Mouse (Mus musculus) thymus, adult 2 months (tissue): ENCODE data around the gene Ppp1r8. TPM values are rescaled to one million over a fixed set of nuclear protein-coding genes. Genes with fewer than 3 reads are reported as not detected.

Experiments used
- DNase-seq: peaks from one replicate; pipeline ENCODE4 v3.0.0; 2021
- H3K27ac ChIP-seq: fragments of 200-500 bp; 2 replicates; pipeline ENCODE4 v1.5.1; 2012; ENCODE audit warnings: low read length, control low read depth; ENCODE audit not compliant: control insufficient read depth, insufficient read depth
- H3K27me3 ChIP-seq: fragments of 200-500 bp; 2 replicates; pipeline ENCODE4 v1.6.1; 2012; ENCODE audit warnings: mild to moderate bottlenecking, low read length, moderate library complexity, mixed read lengths; ENCODE audit not compliant: control insufficient read depth, insufficient read depth
- H3K36me3 ChIP-seq: fragments of 200-500 bp; 2 replicates; pipeline ENCODE4 v1.6.1; 2012; ENCODE audit warnings: mild to moderate bottlenecking, low read length, moderate library complexity; ENCODE audit not compliant: control insufficient read depth, insufficient read depth
- H3K4me1 ChIP-seq: fragments of 200-500 bp; replicated peaks from 2 replicates; pipeline ENCODE4 v1.6.1; 2012; ENCODE audit warnings: low read length; ENCODE audit not compliant: control insufficient read depth, insufficient read depth
- H3K4me3 ChIP-seq: fragments of 200-500 bp; 2 replicates; pipeline ENCODE4 v1.5.1; 2012; ENCODE audit warnings: mild to moderate bottlenecking, low read length, control low read depth, moderate library complexity; ENCODE audit not compliant: control insufficient read depth, insufficient read depth
- CTCF ChIP-seq: fragments of 200-500 bp; IDR thresholded peaks from 2 replicates; pipeline ENCODE4 v1.5.1; 2012; ENCODE audit warnings: mild to moderate bottlenecking, control low read depth, low read length, moderate library complexity, borderline replicate concordance; ENCODE audit not compliant: control insufficient read depth, poor library complexity, insufficient read depth; ENCODE audit errors: extremely low read depth
- POLR2A ChIP-seq: fragments of 200-500 bp; IDR thresholded peaks from 2 replicates; pipeline ENCODE4 v1.6.1; 2012; ENCODE audit warnings: mild to moderate bottlenecking, low read length, control low read depth, moderate library complexity; ENCODE audit not compliant: control insufficient read depth, poor library complexity, insufficient read depth; ENCODE audit errors: extremely low read depth
- WGBS: fragments of 180-500 bp; shearing (Covaris S2); methylation state at CpG from one replicate; pipeline ENCODE4 v1.1.7; 2018; 5-methylcytosine and 5-hydroxymethylcytosine counted together
- polyA plus RNA-seq: library from polyadenylated mRNA; depleted of rRNA; stranded (reverse); fragments of >200 nt; gene quantifications from 2 replicates; pipeline ENCODE4 v1.2.3, GENCODE M21; 2012; rRNA removed

Gene Ppp1r8
- polyA plus RNA-seq: 65.9 and 74.4 TPM in 2 replicates

DNA sequence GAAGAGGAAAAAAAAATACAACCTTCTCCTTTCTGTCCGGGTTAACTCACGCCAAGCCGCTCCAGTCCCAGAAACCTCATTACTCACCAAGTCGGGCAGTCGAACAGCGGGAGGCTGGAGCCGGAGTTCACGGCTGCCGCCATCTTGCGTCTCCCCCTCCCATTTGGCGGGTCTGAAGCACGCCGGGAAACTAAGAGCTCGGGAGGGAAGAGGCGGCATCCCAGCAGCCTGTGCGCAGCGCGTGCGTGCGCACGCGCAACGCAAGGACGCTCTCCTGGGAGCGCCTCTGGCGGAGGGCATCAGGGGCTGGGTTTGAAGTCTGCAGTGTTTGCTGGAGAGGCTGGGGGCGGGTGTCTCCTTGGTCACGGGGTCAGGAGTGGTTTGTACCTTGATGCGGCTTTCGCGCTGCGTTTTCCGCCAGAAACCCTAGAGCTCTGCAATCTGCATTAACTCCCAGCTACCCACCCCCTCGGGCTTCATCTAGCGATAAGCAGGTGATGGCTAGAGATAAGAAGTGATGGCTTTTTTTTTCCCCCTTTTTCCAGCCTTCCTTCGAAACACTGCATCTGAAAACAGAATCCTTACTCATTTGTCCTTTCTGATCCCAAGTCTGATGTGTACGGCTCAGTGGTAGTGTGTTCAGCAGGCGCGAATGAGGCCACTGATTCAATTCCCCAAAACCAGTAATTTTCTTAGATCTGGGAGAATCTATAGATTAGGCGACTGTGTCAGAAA, at the start of gene Ppp1r8:
TSS of gene Ppp1r8 (minus strand) at position 200 of the 735 bp plus-strand sequence.
- Histone ChIP-seq H3K27me3 (no peaks in the 10 kb centered on the region), H3K4me1 (peaks cover 6% of the 10 kb centered on the region; the same call in 1 of the 2 replicates), H3K36me3 (peaks cover 22% of the 10 kb centered on the region), H3K4me3 (peak within 1 kb of the TSS; percentile 78), H3K27ac (no peak within 1 kb of the TSS)
- TF ChIP-seq CTCF: peak; percentile 82
- peak; percentile 98 for TF ChIP-seq POLR2A
- under 1% methylated on average over 40 of the region's 40 CpGs for WGBS
- DNase-seq: peak; percentile 90

- peak overlapping the region; percentile 80 for H3K4me3 ChIP-seq
- TF ChIP-seq POLR2A (no peak), CTCF (no peak)
- H3K27me3 ChIP-seq: no peaks in the 10 kb centered on the region
- 8% methylated on average over 9 of the region's 9 CpGs for WGBS
- peaks cover 8% of the 10 kb centered on the region for H3K4me1 ChIP-seq
- H3K36me3 ChIP-seq: no peaks in the 10 kb centered on the region
- no peak for DNase-seq
- no peak overlapping the region for H3K27ac ChIP-seq
Observed at GRCm38 (mm10) chr4:132884844-132885374, 41.9 kb upstream of the Ppp1r8 start.

DNA sequence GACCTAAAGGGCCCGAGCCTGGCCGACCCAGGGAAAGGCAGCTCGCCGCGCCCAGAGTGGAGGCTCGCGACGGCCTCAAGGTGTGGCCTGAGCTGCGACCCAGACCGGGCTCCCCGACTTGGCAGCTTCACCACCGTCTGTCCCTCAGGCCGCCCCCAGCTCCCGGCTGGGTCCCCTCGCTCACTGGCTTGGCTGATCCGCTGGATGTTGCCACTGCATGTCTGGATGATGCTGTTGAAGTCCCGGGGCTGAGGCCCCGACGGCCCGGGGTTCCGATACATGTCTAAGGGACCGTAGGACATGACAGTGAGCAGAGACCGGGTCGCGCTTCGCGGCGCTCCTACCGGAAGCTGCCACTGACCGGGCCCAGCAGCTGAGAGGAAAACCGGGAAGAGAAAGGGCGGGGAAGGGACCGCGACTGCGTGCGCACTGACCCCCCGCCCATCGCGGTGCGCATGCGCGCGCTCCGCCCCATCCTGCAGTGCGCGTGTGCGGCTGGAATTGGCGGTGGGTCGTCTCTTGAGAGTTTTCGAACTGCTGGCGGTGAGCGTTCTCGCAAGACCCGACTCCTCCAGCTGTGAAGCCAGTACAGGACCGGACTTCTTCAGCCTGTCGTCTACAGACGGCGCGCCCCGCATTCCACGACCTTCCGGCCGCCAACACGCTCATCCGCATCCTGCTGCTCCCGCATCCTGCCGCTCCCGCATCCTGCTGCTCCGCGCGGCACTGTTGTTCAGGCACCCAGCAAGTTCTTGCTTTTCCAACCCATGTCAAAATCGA, 41.3 kb upstream of the Ppp1r8 start, which contains the start of gene Stx12:
TSS of gene Stx12 (minus strand) at position 446 of the 780 bp plus-strand sequence.
- Histone ChIP-seq H3K4me3 (peak within 1 kb of the TSS; percentile 80), H3K27me3 (no peaks in the 10 kb centered on the region), H3K4me1 (peaks cover 8% of the 10 kb centered on the region), H3K27ac (no peak within 1 kb of the TSS), H3K36me3 (no peaks in the 10 kb centered on the region)
- under 1% methylated on average over 72 of the region's 72 CpGs for WGBS
- peak; percentile 82 for DNase-seq
- peak; percentile 37; the same call in 1 of the 2 replicates for TF ChIP-seq POLR2A
- no peak for TF ChIP-seq CTCF

DNA sequence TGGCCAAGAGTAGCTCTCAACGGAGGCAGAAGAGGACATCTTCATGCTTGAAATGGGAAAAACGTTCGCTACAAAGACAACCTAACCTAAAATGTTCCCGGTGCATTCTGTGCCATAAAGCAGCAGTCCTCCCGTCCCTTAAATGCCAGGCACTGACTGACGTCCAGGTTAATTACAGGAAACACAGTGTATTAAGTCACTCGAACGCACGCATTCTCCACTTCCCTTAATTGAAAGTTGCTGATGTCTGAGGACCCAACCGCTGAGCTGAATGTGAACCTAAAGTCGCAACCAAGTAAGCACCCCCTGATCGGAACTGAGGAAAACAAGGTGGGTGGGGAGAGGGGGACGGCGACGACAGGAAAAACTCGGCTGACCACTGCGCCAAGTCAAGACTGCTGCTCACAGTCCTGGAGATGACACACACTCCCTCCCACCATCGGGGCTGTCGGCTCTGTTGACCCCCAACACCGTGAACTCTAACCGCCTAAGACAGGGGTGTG, 40.6 kb upstream of the Ppp1r8 start:
- Histone ChIP-seq H3K4me1 (peaks cover 8% of the 10 kb centered on the region), H3K27ac (no peak overlapping the region), H3K36me3 (no peaks in the 10 kb centered on the region), H3K4me3 (peak overlapping the region; percentile 80), H3K27me3 (no peaks in the 10 kb centered on the region)
- 1% methylated on average over 21 of the region's 21 CpGs for WGBS
- TF ChIP-seq CTCF: no peak
- 0 out of 2 replicates have a peak, but pooled peaks have one; percentile 3 for TF ChIP-seq POLR2A
- DNase-seq: no peak

DNA sequence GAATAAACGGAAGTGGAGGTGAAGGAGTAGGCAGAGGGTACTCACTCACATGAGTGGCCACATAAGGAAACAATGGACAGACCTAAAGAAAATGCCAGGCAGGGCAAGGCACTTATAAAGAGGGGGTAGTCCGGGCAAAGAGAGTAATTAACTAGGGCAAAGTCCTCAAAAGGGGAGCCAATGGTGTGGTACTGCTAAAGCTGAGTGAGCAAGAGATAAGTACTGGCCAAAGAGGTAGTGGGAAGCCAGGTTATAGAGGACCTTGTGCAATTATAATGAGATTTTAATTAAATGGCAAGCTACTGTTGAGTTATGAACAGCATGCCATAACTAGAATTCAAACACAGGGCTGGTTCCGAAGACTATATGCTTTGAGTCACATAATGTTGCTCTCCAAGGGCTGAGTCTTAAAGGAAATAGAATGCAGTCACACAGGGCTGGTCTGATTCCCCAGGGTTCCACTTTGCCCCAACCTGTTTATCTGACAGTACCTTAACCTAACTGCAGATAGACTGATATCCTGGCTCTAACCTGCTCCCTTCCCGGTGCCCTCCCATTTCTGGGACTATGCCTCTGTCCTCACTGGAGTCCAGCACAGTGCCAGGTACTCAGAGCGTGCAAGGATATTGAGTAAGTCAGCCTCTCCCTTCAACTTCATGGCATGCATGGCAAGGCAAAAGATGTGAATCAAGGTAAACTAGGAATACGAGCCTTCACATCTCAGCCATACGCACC, 31.6 kb upstream of the Ppp1r8 start:
- no peak overlapping the region for H3K27ac ChIP-seq
- H3K27me3 ChIP-seq: no peaks in the 10 kb centered on the region
- H3K36me3 ChIP-seq: peaks cover 18% of the 10 kb centered on the region
- WGBS: 99% methylated on average over 7 of the region's 7 CpGs
- DNase-seq: no peak
- no peak overlapping the region for H3K4me3 ChIP-seq
- no peak for TF ChIP-seq CTCF
- no peak for TF ChIP-seq POLR2A
- no peaks in the 10 kb centered on the region for H3K4me1 ChIP-seq
